Mouse (Mus musculus): ENCODE measurements around the gene Hist1h2ac.

The Hist1h2ac gene

DNA sequence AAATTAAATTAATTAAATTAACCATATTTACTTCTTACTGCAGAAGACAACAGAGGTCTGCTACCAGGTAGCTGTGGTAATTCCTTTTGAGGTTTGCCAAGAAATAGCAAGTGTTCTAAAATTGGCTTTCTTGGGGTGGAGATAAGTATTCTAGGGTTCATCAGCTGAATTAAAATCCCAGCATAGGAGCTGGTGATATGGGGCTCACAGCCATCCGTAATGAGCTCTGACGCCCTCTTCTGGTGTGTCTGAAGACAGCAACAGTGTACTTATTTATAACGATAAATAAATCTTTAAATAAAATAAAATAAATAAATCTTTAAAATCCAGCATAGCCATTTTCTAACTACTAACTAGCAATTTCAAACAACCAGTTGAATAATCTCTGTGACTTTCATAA, 16.0 kb upstream of the Hist1h2ac start:
- DNase-seq: no peak

DNA sequence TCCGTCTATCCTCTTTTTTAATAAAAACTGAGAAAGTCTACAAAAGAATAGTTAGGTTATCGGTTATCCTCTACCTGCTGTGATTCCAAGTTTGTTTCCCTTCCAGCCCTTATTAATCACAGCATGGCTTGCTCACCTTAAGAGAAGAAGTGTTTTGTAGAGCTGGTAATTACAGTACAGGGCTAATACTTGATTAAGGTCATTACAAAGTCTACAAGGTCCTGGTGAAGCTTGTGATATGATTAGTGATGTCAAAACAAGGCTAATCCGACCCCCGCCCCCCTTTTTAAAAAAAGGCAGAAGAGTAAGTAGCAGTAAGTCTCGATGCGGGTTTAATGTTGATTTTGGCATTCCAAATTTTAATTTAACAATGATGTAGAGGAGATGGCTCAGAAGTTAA, 15.2 kb upstream of the Hist1h2ac start:
- no peak for DNase-seq

DNA sequence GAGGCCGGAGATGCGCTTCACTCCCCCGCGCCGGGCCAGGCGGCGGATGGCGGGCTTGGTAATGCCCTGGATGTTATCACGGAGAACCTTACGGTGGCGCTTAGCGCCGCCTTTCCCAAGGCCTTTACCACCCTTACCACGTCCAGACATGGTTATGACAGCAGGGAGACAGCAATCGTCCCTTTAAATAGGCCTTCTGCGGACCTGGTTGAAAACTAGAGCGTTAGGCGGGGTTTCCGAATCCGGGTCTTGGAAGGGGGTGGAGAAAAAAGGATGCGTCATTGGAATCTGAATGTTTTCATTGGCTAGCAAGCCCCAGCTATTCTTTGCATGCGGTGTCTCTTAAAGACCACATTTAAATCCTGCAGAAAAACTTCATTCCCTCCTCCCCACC, 14.5 kb upstream of the Hist1h2ac start, which contains the start of gene Hist1h4c:
Gene Hist1h4c, minus strand, starts transcription at position 155 of the 394 bp plus-strand sequence.
- peak; percentile 97 to 98 for DNase-seq

DNA sequence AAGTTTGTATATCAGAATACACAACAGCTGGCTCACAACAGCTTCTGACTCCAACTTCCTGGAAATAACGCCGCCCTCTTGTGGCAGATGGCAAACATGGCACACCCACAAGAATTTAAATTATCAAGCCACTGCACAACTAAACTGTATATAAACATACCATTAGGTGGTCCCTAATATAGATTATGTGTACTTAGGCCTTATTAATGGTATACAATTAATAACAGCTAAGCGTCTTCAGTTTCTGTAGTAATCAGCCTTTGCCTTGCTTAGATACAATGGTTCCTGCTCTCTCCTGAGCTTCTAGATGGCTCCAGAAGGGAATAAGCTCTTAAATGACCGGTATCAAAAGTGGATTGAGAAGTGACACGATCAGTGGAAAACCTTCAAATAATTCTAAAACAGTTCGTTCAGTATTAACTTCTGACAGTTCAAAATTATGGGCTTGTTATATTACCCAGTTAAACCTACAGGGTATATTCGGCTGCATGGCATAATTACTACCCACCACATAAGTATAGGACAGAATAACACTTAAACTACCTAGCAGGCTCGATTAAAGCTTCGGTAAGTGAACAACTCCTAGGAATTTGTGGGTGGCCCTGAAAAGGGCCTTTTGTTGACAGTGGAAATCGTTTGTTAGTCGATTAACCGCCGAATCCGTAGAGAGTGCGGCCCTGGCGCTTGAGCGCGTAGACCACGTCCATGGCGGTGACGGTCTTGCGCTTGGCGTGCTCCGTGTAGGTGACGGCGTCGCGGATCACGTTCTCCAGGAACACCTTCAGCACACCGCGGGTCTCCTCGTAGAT, 13.9 kb upstream of the Hist1h2ac start:
- peak; percentile 75 to 82 for DNase-seq

DNA sequence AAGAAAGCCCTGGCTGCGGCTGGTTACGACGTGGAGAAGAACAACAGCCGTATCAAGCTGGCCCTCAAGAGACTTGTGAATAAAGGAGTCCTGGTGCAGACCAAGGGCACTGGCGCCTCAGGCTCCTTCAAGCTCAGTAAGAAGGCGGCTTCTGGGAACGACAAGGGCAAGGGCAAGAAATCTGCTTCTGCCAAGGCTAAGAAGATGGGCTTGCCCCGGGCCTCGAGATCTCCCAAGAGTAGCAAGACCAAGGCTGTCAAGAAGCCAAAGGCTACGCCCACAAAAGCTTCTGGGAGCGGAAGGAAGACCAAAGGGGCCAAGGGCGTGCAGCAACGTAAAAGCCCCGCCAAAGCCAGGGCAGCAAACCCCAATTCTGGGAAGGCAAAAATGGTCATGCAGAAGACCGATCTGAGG, 12.3 kb upstream of the Hist1h2ac start:
- DNase-seq: no peak

DNA sequence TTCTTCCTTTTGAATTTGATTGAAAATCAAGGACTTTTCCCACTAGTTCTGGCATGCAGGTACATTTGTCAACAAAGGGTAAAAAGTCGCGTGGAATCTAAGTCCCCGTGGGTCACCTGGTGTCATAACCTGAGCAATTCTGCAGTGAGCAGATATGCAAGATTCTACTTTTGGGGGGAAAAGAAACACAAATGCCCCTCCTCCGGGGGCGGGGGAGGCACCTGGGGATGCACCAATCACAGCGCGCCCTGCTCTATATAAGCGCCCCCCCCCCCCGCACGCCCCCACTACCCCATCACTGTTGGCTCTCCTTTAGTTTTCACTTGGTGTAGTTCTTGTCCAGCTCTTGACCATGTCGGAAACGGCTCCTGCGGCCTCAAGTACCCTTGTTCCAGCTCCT, 11.8 kb upstream of the Hist1h2ac start, which contains the start of gene Hist1h1t:
Gene Hist1h1t, plus strand, starts transcription at position 301 of the 400 bp plus-strand sequence.
- DNase-seq: no peak

DNA sequence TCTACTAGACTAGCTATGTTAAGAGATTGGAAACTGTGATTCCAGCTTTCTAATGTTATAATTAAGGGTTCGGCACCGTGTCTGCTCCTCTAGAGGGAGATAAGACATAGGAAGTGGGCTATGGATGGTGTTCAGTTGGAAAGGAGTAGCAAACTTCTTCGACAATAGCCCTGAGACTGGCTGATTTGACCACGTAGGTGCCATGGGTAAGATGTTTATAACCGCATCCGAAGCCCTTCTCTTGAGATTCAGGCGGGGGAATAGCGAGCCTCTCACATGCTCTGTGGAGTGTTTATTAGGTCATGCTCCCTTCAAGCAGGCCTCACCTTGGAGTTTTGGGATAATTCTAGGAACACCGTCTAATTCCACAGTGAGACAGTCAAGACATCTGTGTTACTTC, 11.2 kb upstream of the Hist1h2ac start:
- DNase-seq: no peak

DNA sequence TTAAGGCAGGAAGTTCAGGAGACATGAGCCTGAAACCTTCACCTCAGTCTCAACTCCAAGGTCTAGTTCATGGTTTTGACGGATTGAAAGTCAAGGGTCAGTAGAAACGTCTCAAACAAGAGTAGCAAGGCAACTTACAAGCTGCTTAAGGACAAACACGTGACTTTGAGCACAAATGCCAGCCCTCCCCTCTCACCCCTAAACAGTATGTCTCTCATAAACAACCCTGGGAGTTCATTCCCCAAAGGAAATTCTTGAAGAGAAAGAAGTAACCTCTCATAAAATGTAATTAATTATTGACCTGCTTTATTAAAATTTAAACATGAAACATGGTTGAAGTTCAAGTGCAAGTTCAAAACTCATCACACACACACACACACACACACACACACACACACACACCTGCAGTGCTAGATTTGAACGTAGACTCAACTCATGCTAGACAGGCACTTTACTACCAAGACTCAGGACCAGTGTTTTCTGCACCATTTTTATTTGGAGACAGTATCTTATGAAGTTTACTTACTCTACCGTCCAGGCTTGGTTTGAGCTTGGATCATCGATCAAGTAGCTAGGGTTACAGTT, 10.2 kb upstream of the Hist1h2ac start:
- DNase-seq: peak in 1 of 2 experiments; percentile 19

DNA sequence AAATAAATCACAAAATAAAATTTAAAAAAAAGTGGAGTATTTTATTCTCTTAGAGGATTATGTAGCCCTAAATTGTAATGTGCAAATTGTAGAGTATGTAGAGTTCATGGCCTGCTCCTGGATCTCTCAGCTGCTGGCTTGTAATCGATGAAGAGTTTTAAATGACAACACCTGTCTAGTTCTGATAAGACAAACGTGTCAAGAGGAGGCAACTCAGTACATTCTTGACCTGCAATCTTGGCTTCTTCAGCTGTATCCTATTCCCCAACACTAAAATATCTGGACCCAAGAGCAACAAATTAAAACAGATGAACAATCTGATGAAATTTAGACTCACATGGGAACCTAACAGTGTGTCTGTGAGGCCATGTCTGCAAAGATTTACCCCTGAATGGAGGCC, 5.7 kb upstream of the Hist1h2ac start:
- no peak for DNase-seq

DNA sequence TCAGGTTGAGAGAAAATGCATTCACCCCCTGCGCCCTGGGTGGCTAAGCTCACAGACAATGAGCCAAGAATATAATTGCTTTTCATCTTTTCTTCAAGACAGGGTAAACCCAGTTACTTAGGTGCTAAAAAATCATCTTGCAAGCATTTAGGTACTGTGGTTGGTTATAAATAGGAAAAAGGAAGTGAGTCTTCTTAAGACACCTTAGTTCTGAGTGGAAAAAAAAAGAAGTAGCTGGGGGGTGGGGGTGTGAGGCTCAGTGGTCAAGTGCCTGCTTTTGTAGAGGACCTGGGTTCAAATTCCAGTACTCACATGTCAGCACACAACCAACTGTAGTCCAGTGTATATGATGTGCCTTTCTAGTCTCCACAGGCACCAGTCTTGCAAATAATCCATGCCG, 5.2 kb upstream of the Hist1h2ac start:
- no peak for DNase-seq

DNA sequence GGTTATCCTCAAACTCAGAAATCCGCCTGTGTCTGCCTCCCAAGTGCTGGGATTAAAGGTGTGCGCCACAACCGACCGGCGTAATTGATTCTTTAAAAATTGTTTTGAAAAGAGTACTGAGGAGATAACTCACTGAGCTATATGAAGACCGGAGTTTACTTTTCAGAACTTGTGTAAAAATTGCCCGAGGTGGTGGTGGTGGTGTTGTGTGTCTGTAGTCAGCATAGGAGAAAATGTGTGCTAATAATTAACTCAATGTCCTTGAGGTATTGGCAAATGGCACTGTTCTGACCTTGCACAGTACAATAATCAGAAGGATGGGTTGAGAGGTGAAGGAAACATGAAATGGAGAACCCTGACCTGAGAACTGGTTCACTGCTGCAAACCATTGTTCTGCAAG, 4.2 kb upstream of the Hist1h2ac start:
- DNase-seq: no peak

DNA sequence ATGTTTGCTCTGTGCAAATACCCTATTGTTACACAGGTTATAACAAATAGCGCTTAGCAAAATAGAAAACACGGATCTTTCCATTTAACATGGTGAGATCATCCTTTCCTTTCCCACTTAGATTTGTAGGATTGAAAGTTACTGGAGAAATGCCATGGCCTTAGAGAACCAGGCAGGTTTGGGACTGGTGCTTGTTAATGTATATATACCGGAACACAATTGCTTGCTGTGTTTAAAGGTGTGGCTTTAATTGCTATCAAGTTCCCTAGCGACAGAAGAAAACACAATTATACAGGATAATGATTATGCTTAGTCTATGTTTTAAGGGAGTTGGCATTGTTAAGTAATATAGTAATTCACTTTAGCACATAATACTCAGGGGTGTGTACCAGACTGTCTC, 3.4 kb upstream of the Hist1h2ac start:
- no peak for DNase-seq

DNA sequence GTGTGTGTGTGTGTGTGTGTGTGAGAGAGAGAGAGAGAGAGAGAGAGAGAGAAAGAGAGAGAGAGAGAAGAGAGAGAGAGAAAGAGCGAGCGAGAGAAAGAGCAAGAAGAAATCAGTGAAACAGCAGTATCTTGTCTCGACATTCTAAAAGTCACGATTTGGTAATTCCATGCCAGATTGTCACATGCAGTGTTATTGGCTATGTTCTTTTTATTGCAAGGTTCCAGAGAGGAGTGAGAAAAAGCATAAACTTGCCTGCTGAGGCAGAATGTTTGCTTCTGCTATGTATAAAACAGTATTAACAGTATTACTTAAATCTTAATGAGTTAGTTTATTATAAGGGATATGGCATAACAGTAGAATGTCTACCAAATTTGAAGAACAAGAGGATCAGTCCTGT, 2.2 kb upstream of the Hist1h2ac start:
- DNase-seq: no peak

DNA sequence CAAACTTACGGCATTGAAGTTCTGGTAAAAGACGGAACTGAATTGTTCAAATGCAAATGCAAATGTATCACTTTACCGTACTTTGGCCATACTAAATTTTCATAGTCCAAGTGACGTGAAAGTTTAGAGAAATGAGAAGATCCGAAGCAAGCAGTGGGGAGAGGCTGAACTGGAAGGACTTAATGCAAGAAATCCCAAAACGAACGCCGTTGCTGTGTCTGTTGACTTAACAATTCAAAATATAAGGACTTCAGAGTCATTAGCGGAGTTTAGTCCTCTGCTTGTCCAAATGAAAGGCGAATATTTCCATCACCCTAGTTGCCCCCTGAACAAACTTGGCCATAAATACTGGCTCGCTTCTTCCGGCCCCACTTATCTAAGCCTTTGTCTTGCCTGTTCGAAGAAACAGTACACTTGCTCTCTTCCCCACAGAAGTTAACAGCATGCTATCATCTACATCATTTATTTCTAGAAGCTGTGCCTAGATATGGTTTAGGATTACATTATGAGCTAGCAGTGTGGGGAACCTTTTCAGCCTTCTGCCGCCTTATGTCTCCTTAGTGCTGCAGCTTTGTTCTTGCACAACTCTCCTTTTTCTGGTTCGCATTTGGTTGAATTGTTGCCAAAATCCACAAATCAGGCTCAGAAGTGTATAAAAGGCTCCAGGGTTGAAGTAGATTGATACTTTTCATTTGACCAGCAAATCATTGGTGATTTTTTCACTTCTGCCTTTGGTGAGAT, 1.5 kb upstream of the Hist1h2ac start:
- peak; percentile 22 to 39 for DNase-seq

DNA sequence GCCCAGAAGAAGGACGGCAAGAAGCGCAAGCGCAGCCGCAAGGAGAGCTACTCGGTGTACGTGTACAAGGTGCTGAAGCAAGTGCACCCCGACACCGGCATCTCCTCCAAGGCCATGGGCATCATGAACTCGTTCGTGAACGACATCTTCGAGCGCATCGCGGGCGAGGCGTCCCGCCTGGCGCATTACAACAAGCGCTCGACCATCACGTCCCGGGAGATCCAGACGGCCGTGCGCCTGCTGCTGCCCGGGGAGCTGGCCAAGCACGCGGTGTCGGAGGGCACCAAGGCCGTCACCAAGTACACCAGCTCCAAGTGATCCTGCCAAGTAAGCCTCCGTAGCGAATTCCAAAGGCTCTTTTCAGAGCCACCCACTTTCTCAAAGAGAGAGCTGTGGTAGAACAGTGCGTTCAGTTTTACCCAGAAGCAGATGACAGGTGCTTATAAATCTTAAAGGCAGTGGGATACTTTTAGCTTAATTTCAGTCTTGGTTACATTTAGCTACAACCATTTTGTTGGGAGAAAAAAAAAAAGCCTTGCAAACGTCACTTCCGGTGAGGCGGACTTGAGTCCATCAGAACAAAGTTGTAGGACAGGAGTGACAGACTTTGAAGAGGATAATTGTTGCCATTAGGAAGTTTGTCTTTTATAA, 672 bp upstream of the Hist1h2ac start:
- DNase-seq: peak; percentile 43 to 69

DNA sequence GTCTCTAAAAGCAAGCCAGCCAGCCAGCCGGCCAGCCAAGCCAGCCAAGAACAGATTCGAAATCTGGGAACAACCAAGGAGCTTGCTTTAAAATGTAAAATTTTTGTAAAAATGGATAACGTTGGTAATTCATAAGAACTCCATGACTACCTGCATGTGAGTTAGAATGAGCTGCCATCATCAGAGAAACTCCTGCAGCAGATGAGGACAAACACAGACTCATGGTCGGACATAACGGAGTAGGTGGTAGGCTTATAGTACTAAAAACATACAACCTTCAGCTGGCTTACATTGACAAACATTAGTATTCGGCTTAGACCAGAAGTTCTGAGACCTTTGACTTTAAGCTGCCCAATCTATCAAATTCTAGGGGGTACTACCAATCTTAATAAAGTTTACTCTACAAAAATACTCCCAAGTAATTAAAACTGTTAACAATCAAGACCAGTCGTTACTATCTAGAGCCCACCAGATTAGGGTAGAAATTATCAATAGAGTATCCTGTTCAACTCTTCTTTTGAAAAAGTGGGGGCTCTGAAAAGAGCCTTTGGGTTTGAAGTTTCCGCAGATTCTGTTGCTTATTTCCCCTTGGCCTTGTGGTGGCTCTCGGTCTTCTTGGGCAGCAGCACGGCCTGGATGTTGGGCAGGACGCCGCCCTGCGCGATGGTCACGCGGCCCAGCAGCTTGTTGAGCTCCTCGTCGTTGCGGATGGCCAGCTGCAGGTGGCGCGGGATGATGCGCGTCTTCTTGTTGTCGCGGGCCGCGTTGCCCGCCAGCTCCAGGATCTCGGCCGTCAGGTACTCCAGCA, 597 bp downstream of the Hist1h2ac start:
- DNase-seq: peak in 1 of 2 experiments; percentile 28

DNA sequence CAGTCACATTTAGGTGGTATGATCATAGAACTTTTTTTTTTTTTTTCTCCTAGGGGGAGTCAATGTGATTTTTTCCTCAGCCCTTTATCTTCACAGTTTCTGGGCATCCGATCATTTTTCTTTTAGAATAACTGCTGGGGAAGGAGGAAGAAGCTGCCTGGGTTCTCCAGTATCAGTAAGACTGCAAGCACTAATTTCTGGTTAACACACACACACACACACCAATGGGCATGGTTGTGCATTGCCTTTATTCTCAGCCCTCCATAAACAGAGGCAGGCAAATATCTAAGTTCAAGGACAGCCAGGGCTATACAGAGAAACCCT, 1.2 kb downstream of the Hist1h2ac start:
- no peak for DNase-seq

DNA sequence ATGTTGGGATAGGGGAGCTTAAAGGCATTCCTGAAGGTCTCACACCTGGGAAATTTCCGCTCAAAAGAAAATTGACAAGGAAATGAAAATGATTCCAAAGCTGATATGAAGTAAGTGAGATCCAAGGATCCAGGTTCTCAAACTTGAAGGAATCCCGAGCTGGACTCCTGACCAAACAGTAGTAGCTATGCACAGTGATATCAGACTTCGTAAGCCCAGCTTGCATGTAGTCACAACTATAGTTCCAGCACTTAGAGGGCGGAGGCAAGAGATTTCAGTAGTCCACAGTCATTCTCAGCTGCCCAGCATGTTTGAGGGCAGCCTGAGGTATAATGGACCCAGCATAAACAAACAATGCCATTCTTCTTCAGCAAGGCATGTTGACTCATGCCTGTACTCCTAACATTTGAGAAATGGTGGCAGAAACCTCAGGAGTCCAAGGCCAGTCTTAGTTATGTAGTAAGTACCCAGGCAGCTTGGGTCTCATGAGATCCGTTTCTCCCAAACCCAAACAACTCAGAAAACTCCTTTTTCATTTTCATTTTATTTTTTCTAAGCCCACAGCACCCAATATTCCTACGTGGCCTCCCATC, 1.7 kb downstream of the Hist1h2ac start:
- DNase-seq: no peak

DNA sequence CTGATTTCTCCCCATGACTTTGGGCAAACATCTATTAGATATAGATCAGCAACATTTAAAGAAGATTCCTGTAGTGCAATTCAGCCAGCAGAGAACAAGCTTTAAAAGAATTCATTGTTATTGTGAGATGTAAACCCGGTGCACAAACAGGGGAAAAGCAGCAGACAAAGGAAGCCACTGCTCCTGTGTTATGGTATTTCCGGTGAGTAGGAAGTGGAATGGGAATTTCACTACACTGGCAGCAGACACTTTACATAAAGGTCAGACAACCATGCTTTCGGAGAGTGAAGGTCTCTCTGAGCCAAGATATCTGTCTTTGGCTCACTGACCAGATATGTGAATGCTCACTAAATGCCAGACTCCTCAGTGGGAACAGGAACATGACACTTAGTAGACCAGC, 21.2 kb downstream of the Hist1h2ac start:
- no peak for DNase-seq

DNA sequence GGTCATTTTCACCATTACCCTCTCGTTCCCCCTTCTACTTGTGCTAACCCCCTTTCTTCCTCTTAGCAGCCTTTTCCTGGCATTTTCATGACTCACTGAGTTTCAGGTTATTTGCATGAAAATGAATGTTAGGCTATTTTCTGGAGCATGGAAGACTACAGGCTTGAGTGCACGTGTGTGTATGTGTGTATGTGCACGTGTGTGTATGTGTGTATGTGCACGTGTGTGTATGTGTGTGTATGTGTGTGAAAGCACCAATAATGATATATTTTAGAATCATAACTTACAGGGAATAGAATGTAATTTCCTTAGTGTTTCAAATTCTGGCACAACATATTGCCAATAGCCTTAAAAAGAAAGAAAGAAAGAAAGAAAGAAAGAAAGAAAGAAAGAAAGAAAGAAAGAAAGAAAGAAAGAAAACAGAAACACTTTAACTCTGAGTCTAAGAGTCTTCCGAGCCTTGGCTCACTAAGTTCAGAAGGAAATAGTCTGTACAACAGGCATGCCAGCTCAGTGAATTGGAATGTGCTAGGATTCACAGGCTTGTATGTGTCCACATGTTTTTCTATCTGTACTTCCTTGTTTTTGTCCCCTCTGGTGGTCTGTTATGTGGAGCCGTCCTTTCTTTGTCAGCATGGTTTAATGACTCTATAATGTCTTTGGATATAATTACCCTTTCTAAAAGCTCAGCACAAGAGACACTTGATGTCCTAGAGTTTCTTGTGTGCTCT, 23.9 kb downstream of the Hist1h2ac start:
- DNase-seq: no peak
